Mouse (Mus musculus) G1E (cell line): Measurements from ENCODE around the gene Cd40.

Experiments used
- CTCF ChIP-seq: IDR thresholded peaks from 2 replicates; pipeline ENCODE4 v1.5.1; 2012; ENCODE audit warnings: low read depth, low read length, inconsistent platforms, mixed read lengths
- GATA1 ChIP-seq: IDR thresholded peaks from 2 replicates; pipeline ENCODE4 v1.6.1; 2012; ENCODE audit warnings: borderline replicate concordance, low read length, inconsistent platforms, mixed read lengths
- TAL1 ChIP-seq: conservative IDR thresholded peaks from 2 replicates; pipeline ENCODE4 v1.6.1; 2012; ENCODE audit warnings: low read depth, low read length, inconsistent platforms, mixed read lengths

GRCm38 (mm10) chr2:165113733-165114132, 58.3 kb downstream of the Cd40 start:
- TF ChIP-seq CTCF: no peak
- TF ChIP-seq TAL1: no peak
- TF ChIP-seq GATA1: no peak
